Mouse (Mus musculus): Measurements from ENCODE around the gene Irgc1. TPM values are rescaled to one million over a fixed set of nuclear protein-coding genes. Genes with fewer than 3 reads are reported as not detected.
A peak's percentile ranks its signal among the peaks of the same experiment; 100 is the strongest.
"Not testable (repeated sequence)": the region's sequence is repeated elsewhere in the genome, so short reads cannot be mapped to it uniquely, and the experiment has no call there.

The Irgc1 gene
- polyA plus RNA-seq, 1 experiment from 2014 or later = not detected

DNA sequence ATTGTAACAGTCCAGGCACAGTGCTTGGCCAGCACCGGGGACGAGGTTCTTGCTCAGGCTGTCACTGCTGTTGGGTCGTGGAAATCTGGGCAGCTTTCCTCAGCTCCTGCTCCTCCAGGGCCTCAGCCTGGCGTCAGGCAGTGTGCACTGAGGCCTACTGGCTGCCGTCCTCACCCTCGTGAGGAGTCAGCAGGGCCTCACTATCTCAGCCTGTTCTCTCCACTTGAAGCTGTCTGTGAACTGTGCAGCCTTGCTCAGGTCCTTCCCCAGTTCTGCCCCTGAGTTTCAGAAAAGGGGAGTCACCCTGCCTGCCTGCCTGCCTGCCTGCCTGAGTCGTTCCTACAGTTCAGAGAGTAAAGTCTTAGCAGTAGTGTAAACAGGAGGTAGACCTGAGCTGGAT is 36.8 kb downstream of the Irgc1 start:
- no peaks in the 10 kb centered on the region for H3K27me3 ChIP-seq
- no peak overlapping the region for H3K27ac ChIP-seq
- H3K4me3 ChIP-seq = no peak overlapping the region
- no peak overlapping the region for H3K4me2 ChIP-seq
- ATAC-seq (ENCODE audit: insufficient number of reproducible peaks, insufficient read depth, low FRiP score, low TSS enrichment, low read depth) = no peak
- H3K4me1 ChIP-seq = no peaks in the 10 kb centered on the region
- H3K9ac ChIP-seq = no peak overlapping the region
- H3K9me3 ChIP-seq = no peaks in the 10 kb centered on the region
- 80% methylated on average over 7 of the region's 7 CpGs for WGBS
- peaks cover 46% of the 10 kb centered on the region for H3K36me3 ChIP-seq

DNA sequence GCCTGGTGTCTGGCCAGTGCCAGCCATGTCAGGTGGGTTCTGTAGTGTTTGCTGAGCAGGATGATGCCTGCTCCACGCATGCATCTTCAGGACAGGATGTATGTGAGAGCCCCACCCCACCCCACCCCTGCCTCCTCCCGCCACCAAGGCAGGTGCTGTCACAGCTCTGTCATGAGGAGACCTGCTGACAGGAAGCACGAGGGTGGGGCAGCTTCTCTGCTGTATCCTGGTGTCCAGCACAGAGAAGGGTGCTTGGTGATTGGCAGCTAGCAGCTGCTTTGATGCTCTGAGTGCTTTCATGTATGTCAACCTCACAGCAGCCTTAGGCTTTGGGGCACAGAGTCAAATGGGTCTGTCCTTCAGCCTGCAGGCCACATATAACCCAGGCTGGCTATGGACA is 38.5 kb downstream of the Irgc1 start:
- Histone ChIP-seq H3K9ac (no peak overlapping the region), H3K4me2 (no peak overlapping the region), H3K4me3 (no peak overlapping the region), H3K36me3 (peaks cover 39% of the 10 kb centered on the region), H3K9me3 (no peaks in the 10 kb centered on the region), H3K27me3 (no peaks in the 10 kb centered on the region), H3K27ac (no peak overlapping the region), H3K4me1 (no peaks in the 10 kb centered on the region)
- 77% methylated on average over 3 of the region's 3 CpGs for WGBS
- no peak for ATAC-seq (ENCODE audit: insufficient number of reproducible peaks, insufficient read depth, low FRiP score, low TSS enrichment, low read depth)

DNA sequence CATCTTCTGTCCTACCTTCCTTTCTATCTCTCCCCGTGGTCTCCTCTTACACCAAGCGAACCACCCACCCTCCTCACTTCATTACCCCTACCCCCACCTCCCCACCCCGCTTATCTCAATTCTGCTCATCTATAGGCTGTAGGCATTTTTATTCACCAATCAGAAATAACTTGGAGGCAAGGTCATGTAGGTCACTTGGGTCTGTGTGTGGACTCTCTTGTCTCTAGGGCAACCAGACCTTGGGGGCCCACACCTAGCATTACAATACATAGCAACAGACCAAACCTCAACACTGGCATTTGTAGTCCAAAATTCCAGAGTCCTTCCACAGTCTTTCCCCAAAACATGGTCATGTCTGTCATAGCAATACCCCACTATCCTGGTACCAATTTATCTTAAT is 41.3 kb downstream of the Irgc1 start:
- Histone ChIP-seq H3K4me1 (peaks cover 7% of the 10 kb centered on the region; the same call in 1 of the 2 replicates), H3K9me3 (no peaks in the 10 kb centered on the region), H3K27ac (no peak overlapping the region), H3K36me3 (peaks cover 46% of the 10 kb centered on the region), H3K4me2 (no peak overlapping the region), H3K27me3 (no peaks in the 10 kb centered on the region), H3K9ac (no peak overlapping the region), H3K4me3 (no peak overlapping the region)
- 88% methylated on average over 3 of the region's 3 CpGs for WGBS
- ATAC-seq (ENCODE audit: insufficient number of reproducible peaks, insufficient read depth, low FRiP score, low TSS enrichment, low read depth) = no peak

DNA sequence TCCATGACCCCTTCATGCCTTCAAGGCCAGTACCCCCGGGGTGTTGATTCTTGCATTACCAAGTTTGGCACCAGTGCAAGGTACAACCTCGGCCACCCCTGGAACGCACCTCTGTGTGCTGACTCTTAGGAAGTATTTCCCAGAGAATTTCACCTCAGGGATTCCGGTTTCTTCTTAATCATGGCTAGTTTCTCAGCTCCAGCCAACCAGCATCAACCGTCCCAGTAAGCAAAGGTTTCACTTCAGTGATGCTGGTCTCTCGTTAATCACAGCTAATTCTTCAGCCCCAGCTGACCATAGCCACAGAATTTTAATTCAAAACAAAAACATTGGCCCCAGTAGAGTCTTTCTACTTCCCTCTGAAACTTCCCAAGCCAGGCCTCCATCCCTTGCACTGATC is 42.0 kb downstream of the Irgc1 start:
- Histone ChIP-seq H3K27ac (no peak overlapping the region), H3K36me3 (peaks cover 53% of the 10 kb centered on the region), H3K27me3 (no peaks in the 10 kb centered on the region), H3K9me3 (no peaks in the 10 kb centered on the region), H3K4me1 (peaks cover 7% of the 10 kb centered on the region; the same call in 1 of the 2 replicates), H3K9ac (no peak overlapping the region), H3K4me3 (no peak overlapping the region), H3K4me2 (no peak overlapping the region)
- 88% methylated on average over 6 of the region's 6 CpGs for WGBS
- no peak for ATAC-seq (ENCODE audit: insufficient number of reproducible peaks, insufficient read depth, low FRiP score, low TSS enrichment, low read depth)

DNA sequence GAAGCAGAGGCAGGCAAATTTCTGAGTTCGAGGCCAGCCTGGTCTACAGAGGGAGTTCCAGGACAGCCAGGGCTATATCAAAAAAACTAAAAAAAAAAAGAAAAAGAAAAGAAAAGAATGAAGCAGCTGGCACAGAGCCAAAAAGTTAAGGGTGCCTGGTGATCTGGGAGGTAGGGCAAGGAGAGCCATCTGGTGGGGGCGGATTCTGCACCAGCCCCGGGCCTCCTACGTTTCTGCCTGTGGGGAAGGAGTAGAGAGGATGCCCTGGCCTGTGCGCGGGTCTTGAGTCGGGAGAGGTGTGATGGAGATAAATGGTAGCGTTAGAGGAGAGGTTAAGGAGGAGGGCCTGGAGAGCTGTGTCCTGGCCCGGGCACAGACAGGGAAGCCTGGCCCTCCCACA is 43.9 kb downstream of the Irgc1 start:
- peaks cover 64% of the 10 kb centered on the region for H3K36me3 ChIP-seq
- H3K9ac ChIP-seq = no peak overlapping the region
- no peaks in the 10 kb centered on the region for H3K9me3 ChIP-seq
- H3K4me3 ChIP-seq = no peak overlapping the region
- H3K27me3 ChIP-seq = no peaks in the 10 kb centered on the region
- H3K4me2 ChIP-seq = no peak overlapping the region
- peaks cover 7% of the 10 kb centered on the region; the same call in 1 of the 2 replicates for H3K4me1 ChIP-seq
- WGBS = 89% methylated on average over 9 of the region's 9 CpGs
- ATAC-seq (ENCODE audit: insufficient number of reproducible peaks, insufficient read depth, low FRiP score, low TSS enrichment, low read depth) = no peak
- no peak overlapping the region for H3K27ac ChIP-seq

DNA sequence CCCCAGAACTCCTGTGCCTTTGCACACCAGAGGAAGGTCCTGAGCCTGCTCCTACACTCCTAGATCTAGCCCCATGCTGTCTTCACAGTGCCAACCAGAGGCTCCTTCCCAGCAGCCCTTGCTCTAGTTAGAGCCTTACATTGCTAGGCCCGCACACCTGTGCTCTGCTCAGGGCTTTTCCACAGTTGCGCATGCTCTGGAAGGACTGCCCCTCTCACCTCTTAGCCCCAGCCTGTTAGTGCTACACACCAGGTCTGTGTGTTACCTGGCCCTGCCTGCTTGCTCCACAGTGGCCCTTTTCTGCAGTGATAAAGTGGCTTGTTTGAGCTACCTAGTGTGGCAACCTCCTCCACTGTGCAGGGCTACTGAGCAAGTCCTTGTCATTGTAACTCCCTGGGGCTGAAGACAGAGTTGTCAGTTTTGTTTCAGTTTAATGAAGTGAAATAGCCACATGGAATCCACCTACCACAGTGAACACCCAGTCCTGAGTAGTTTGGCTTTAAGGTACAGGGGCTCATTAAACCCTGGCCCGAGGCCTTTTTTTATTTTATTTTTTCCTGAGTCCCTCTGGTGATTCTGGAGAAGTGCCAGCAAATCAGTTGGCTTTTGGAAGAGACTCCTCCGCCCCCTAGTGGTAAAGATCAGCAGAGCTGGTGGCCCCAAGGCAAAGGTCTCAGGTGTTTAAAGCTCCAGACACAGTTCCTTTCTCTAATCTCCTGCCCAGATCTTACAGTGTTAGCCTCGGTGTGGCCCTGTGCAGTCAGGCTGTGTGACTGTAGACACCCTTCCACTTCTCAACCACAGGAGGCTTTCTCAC is 45.4 kb downstream of the Irgc1 start:
- ATAC-seq (ENCODE audit: insufficient number of reproducible peaks, insufficient read depth, low FRiP score, low TSS enrichment, low read depth) = no peak
- H3K4me2 ChIP-seq = no peak overlapping the region
- 42% methylated on average over 5 of the region's 5 CpGs for WGBS
- H3K27me3 ChIP-seq = no peaks in the 10 kb centered on the region
- peaks cover 9% of the 10 kb centered on the region for H3K9me3 ChIP-seq
- H3K36me3 ChIP-seq = peaks cover 66% of the 10 kb centered on the region
- H3K4me3 ChIP-seq = no peak overlapping the region
- no peak overlapping the region; the same call in 1 of the 2 replicates for H3K27ac ChIP-seq
- H3K4me1 ChIP-seq = peaks cover 7% of the 10 kb centered on the region; the same call in 1 of the 2 replicates
- 0 out of 2 replicates have a peak overlapping the region, but pooled peaks have one; percentile 16 for H3K9ac ChIP-seq

DNA sequence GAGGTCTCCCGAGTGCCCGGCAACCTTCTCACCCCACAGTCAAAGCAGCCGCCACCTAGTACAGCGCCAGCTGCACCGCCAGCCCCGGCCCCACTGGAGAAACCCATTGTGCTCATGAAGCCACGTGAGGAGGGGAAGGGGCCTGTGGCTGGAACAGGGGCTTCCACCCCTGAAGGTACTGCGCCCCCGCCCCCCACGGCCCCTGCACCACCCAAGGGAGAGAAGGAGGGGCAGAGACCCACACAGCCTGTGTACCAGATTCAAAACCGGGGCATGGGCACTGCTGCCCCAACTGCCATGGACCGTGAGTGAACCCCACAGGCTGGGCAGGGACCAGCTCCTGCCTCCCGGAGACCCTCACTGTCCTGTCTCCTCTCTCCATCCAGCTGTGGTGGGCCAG is 46.4 kb downstream of the Irgc1 start:
- peaks cover 9% of the 10 kb centered on the region for H3K9me3 ChIP-seq
- H3K27me3 ChIP-seq = no peaks in the 10 kb centered on the region
- 93% methylated on average over 13 of the region's 13 CpGs for WGBS
- 0 out of 2 replicates have a peak overlapping the region, but pooled peaks have one; percentile 16 for H3K9ac ChIP-seq
- no peak for ATAC-seq (ENCODE audit: insufficient number of reproducible peaks, insufficient read depth, low FRiP score, low TSS enrichment, low read depth)
- no peak overlapping the region for H3K27ac ChIP-seq
- H3K4me3 ChIP-seq = no peak overlapping the region
- H3K36me3 ChIP-seq = peaks cover 64% of the 10 kb centered on the region
- H3K4me2 ChIP-seq = no peak overlapping the region
- peaks cover 8% of the 10 kb centered on the region; the same call in 1 of the 2 replicates for H3K4me1 ChIP-seq

DNA sequence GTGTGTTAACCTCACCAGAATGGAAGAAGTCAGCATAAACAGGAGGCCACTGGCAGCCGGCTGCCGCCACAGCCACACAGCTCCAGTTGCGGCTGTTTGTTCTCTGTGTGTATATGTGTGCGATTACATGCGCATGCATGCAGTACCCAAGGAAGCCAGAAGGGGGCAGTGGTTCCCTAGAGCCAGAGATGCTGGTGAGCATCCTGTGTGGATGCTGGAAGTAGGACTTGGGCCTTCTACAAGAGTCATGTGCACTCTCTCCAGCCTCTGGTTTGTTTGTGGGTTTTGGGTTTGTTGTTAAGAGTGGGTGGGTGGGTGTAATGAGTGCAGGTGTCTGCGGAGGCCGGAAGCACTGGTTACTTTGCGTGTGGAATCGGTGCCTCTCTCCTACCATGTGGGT is 49.2 kb downstream of the Irgc1 start:
- Histone ChIP-seq H3K9me3 (peaks cover 9% of the 10 kb centered on the region), H3K27me3 (no peaks in the 10 kb centered on the region), H3K4me2 (no peak overlapping the region), H3K27ac (no peak overlapping the region), H3K9ac (no peak overlapping the region), H3K4me3 (no peak overlapping the region), H3K36me3 (peaks cover 53% of the 10 kb centered on the region), H3K4me1 (peaks cover 9% of the 10 kb centered on the region; the same call in 1 of the 2 replicates)
- no peak for ATAC-seq (ENCODE audit: insufficient number of reproducible peaks, insufficient read depth, low FRiP score, low TSS enrichment, low read depth)
- 96% methylated on average over 9 of the region's 9 CpGs for WGBS

DNA sequence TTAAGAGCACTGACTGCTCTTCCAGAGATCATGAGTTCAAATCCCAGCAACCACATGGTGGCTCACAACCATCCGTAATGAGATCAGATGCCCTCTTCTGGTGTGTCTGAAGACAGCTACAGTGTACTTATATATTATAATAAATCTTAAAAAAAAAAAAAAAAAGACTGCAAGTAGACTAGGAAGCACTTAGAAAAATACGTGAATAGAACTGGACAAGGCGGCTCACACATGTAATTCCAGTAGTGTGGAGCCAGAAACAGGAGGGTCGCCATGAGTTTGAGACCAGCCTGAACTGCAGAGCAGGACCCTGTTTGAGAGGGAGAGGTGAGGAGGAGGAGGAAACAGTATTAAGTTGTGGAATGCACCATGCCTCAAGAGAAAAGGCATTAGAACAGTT is 51.6 kb downstream of the Irgc1 start:
- WGBS = 92% methylated on average over 4 of the region's 4 CpGs
- H3K27me3 ChIP-seq; H3K27ac ChIP-seq; H3K9me3 ChIP-seq; H3K9ac ChIP-seq; H3K4me1 ChIP-seq; ATAC-seq (ENCODE audit: insufficient number of reproducible peaks, insufficient read depth, low FRiP score, low TSS enrichment, low read depth): not testable (repeated sequence)
- peak overlapping the region; percentile 66 for H3K4me2 ChIP-seq
- peak overlapping the region; percentile 62 for H3K4me3 ChIP-seq
- H3K36me3 ChIP-seq = peaks cover 34% of the 10 kb centered on the region

DNA sequence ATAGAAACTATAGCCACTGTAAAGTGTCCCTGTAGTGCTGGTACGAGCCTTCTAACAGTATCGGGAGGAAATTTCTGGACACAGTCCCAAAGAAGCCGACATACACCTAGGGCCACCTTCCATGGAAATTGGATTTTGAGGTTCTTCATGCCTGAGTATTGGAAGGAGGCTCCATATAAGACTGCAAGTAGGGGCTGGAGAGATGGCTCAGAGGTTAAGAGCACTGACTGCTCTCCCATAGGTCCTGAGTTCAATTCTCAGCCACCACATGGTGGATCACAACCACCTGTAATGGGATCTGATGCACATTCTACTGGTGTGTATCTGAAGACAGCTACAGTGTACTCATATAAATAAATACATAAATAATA is 52.0 kb downstream of the Irgc1 start:
- 24% methylated on average over 3 of the region's 3 CpGs for WGBS
- H3K27me3 ChIP-seq = no peaks in the 10 kb centered on the region
- peak overlapping the region; percentile 62 for H3K4me3 ChIP-seq
- peaks cover 30% of the 10 kb centered on the region for H3K36me3 ChIP-seq
- ATAC-seq (ENCODE audit: insufficient number of reproducible peaks, insufficient read depth, low FRiP score, low TSS enrichment, low read depth) = no peak
- peak overlapping the region; percentile 79 for H3K9ac ChIP-seq
- H3K4me2 ChIP-seq = peak overlapping the region; percentile 66
- H3K4me1 ChIP-seq = 0 out of 2 replicates have a peak, but pooled peaks cover 3% of the 10 kb centered on the region
- H3K9me3 ChIP-seq = peaks cover 9% of the 10 kb centered on the region
- peak overlapping the region; percentile 97 for H3K27ac ChIP-seq

DNA sequence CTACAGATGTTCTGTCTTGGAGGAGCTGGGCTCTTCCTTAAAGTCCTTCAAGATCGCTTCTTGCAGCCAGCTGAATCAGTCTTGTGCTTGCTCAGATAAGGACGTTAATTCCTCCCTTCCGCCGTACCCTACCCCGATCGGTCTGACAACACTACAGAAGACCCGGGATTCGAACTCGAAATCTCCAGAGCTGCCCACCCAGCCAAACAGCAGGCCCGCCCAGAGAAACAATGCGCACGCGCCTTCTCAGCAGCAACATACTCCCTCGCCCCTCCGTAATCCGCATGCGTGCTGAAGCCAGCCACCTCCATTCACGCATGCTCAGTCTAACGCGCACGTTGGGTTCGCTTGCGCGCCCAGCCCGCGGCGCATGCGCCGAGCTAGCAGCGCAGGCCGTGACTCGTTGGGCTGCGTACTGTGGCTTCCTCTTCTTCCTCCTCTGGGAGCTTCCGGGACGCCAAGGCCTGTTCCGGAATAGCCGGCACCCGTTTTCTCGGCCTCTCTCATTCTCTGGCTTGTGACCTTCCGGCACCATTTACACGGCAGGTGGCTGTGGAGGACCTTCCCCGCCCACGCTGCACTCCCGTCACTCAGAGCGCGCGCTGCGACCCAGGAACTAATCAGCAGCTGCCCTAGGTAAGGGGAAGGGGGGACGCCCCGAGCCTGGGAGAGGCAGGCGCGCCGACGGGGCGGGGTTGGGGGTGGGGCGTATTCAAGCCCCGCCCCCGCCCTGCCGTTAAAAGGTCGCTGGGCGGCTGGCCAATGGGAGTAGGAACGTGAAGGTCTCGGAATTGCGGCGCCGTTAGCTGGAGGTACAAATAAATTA is 52.6 kb downstream of the Irgc1 start, which contains the start of gene Smg9:
TSS of gene Smg9 (plus strand) at position 364 of the 826 bp plus-strand sequence.
- Histone ChIP-seq H3K27ac (peak within 1 kb of the TSS; percentile 97), H3K9me3 (peaks cover 9% of the 10 kb centered on the region), H3K4me2 (peak within 1 kb of the TSS; percentile 66), H3K27me3 (no peaks in the 10 kb centered on the region), H3K36me3 (peaks cover 24% of the 10 kb centered on the region), H3K4me3 (peak within 1 kb of the TSS; percentile 62), H3K9ac (peak within 1 kb of the TSS; percentile 79), H3K4me1 (peaks cover 9% of the 10 kb centered on the region; the same call in 1 of the 2 replicates)
- ATAC-seq (ENCODE audit: insufficient number of reproducible peaks, insufficient read depth, low FRiP score, low TSS enrichment, low read depth) = peak; percentile 92
- 3% methylated on average over 66 of the region's 66 CpGs for WGBS

All from embryonic facial prominence, embryonic 13.5 days (tissue).